Mouse (Mus musculus): ENCODE data around the gene Patj. TPM values are rescaled to one million over a fixed set of nuclear protein-coding genes. Genes with fewer than 3 reads are reported as not detected.

The Patj gene
- polyA plus RNA-seq, 1 experiment from 2014 or later: 21.1 TPM

DNA sequence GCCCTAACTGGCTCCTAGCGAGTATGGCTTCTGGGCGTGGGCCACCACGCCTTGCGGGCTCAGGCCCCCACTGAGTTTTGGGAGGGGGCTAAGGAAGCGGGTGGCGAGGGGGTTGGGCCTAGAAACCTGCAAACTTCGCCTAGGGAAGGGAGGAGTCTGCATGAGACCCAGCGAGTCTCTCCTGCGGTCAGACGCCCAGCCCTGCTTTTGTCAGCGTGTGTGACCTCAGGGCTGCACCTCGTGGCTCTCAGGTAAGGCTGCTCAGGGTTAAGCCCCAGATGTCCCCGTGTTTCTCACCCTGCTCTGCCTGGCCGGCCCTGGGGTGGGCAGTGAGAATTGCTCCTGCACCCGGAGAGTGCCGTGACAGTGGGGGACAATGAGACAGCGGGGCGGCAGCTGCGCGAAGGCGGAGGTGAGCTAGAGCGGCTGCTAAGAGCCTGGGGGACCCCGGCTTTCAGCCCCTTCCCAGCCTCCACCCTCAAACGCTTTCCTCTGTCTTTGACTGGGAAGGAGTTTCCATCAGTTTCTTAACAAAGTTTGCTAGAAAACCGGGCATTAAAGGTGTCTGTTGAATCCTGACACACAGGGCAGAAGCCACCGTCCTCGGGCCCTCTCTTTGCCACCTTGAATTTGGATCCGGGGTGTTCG is 331.1 kb downstream of the Patj start, which contains the start of gene L1td1:
Gene L1td1, plus strand, starts transcription at position 145 of the 648 bp plus-strand sequence.
- Histone ChIP-seq H3K4me3 (replicated peaks) (peak within 1 kb of the TSS; percentile 24), H3K9me3 (no peaks in the 10 kb centered on the region), H3K27me3 (replicated peaks) (peaks cover 4% of the 10 kb centered on the region; the same call in 1 of the 2 replicates), H3K4me1 (replicated peaks) (0 out of 2 replicates have a peak, but pooled peaks cover 3% of the 10 kb centered on the region), H3K27ac (no peak within 1 kb of the TSS), H3K36me3 (no peaks in the 10 kb centered on the region), H3K4me2 (replicated peaks) (peak within 1 kb of the TSS; percentile 68), H3K9ac (peak within 1 kb of the TSS; percentile 26)
- WGBS: 19% methylated on average over 29 of the region's 29 CpGs
- peak; percentile 71 for ATAC-seq

GRCm38 (mm10) chr4:98727295-98727958 is 331.8 kb downstream of the Patj start:
- Histone ChIP-seq H3K27ac (no peak overlapping the region), H3K9ac (no peak overlapping the region), H3K4me1 (replicated peaks) (0 out of 2 replicates have a peak, but pooled peaks cover 3% of the 10 kb centered on the region), H3K9me3 (no peaks in the 10 kb centered on the region), H3K27me3 (replicated peaks) (peaks cover 4% of the 10 kb centered on the region; the same call in 1 of the 2 replicates), H3K4me3 (replicated peaks) (peak overlapping the region; percentile 24; the same call in 1 of the 2 replicates), H3K36me3 (no peaks in the 10 kb centered on the region), H3K4me2 (replicated peaks) (peak overlapping the region; percentile 68)
- 11% methylated on average over 21 of the region's 21 CpGs for WGBS
- no peak for ATAC-seq

DNA sequence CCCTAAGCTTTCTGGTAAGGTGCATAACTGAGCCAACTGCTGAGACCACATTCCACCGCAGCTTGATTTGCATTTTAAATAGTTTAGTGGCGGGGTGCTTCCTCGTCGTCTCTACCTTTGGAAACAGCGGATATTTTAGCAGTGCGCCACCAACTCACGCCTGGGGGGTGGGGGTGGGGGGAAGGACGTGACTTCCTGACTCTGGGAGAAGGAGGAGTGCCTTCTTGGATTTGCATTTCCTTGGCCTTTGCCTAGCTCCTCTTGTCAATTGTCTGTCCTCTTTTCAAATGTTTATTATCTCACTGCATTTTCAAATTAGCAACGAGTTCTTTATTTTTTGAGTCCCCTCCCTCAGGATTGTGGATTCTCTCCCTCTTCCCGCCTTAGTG is 332.4 kb downstream of the Patj start:
- Histone ChIP-seq H3K4me3 (replicated peaks) (no peak overlapping the region), H3K36me3 (no peaks in the 10 kb centered on the region), H3K4me1 (replicated peaks) (0 out of 2 replicates have a peak, but pooled peaks cover 3% of the 10 kb centered on the region), H3K9me3 (no peaks in the 10 kb centered on the region), H3K9ac (no peak overlapping the region), H3K27ac (no peak overlapping the region), H3K4me2 (replicated peaks) (peak overlapping the region; percentile 68), H3K27me3 (replicated peaks) (peaks cover 4% of the 10 kb centered on the region; the same call in 1 of the 2 replicates)
- WGBS: 11% methylated on average over 10 of the region's 10 CpGs
- no peak for ATAC-seq

DNA sequence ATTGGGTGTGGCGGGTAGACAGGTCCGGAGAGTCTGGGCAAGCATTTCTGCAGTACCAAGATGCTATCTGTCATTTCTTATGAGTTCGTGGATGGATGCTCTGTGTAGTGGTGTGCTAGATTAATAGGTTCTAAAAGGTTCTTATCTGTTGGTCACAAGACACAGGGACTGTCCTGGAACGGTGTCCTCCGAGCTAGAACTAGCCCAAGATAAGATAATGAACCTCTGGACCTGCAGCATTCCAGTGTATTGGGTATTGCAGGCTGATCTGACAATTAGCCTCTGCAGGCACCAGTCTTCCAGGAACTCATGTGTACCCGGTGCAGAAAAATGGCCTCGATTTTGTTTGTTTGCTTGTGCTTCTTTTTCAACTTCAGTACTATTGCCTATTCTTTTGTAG is 333.1 kb downstream of the Patj start:
- H3K27ac ChIP-seq: no peak overlapping the region
- H3K4me2 ChIP-seq (replicated peaks): no peak overlapping the region
- H3K9me3 ChIP-seq: no peaks in the 10 kb centered on the region
- H3K9ac ChIP-seq: no peak overlapping the region
- H3K36me3 ChIP-seq: no peaks in the 10 kb centered on the region
- H3K27me3 ChIP-seq (replicated peaks): peaks cover 4% of the 10 kb centered on the region; the same call in 1 of the 2 replicates
- ATAC-seq: no peak
- H3K4me3 ChIP-seq (replicated peaks): no peak overlapping the region
- 0 out of 2 replicates have a peak, but pooled peaks cover 3% of the 10 kb centered on the region for H3K4me1 ChIP-seq (replicated peaks)
- WGBS: 53% methylated on average over 7 of the region's 7 CpGs

- no peaks in the 10 kb centered on the region for H3K4me1 ChIP-seq (replicated peaks)
- no peak overlapping the region for H3K27ac ChIP-seq
- H3K4me3 ChIP-seq (replicated peaks): no peak overlapping the region
- WGBS: 93% methylated on average over 16 of the region's 16 CpGs
- no peaks in the 10 kb centered on the region for H3K36me3 ChIP-seq
- no peaks in the 10 kb centered on the region for H3K9me3 ChIP-seq
- H3K27me3 ChIP-seq (replicated peaks): no peaks in the 10 kb centered on the region
- no peak overlapping the region for H3K9ac ChIP-seq
- H3K4me2 ChIP-seq (replicated peaks): no peak overlapping the region
- no peak for ATAC-seq
Measured at GRCm38 (mm10) chr4:98733660-98734059, 338.1 kb downstream of the Patj start.

- H3K4me3 ChIP-seq (replicated peaks): no peak overlapping the region
- H3K36me3 ChIP-seq: no peaks in the 10 kb centered on the region
- 0 out of 2 replicates have a peak, but pooled peaks cover 3% of the 10 kb centered on the region for H3K4me1 ChIP-seq (replicated peaks)
- H3K27me3 ChIP-seq (replicated peaks): no peaks in the 10 kb centered on the region
- H3K9ac ChIP-seq: no peak overlapping the region
- no peaks in the 10 kb centered on the region for H3K9me3 ChIP-seq
- 29% methylated on average over 2 of the region's 2 CpGs for WGBS
- no peak for ATAC-seq
- no peak overlapping the region for H3K4me2 ChIP-seq (replicated peaks)
- no peak overlapping the region for H3K27ac ChIP-seq
Measured at GRCm38 (mm10) chr4:98739753-98740152, 344.2 kb downstream of the Patj start.

DNA sequence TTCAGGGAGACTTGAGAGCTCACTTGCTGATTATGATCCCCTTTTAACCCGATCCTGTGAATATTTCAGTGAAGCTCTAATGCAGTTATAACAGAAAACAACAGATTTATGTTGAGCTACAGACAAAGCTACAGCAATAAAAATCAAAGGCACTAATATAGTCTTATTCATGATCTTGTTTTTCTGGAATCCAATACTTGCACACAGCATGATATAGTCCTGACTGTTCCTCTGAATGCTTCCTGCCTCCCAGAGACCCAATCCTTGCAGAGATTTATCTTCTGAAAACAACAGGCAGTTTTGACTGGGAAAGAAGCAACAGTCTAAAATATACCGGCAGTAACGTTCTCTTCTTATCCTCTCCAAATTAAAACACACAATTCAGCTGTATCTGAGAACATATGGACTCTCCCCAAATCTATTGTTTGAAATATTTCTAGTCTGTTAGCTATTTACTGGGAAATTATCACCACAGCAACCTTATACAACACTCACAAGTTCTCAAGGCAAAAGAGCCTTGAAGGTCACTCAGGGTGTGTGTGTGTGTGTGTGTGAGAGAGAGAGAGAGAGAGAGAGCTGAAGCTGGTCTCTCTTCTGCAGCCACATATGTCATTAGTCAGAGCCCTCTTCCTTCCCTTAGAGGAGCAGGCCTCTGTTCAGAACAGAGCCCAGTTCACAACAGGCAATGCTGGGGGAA is 347.8 kb downstream of the Patj start:
- Histone ChIP-seq H3K36me3 (no peaks in the 10 kb centered on the region), H3K4me1 (replicated peaks) (0 out of 2 replicates have a peak, but pooled peaks cover 3% of the 10 kb centered on the region), H3K27me3 (replicated peaks) (no peaks in the 10 kb centered on the region), H3K27ac (peak overlapping the region; percentile 23; the same call in 1 of the 2 replicates), H3K9me3 (no peaks in the 10 kb centered on the region), H3K4me2 (replicated peaks) (no peak overlapping the region), H3K9ac (no peak overlapping the region), H3K4me3 (replicated peaks) (no peak overlapping the region)
- 40% methylated on average over 3 of the region's 3 CpGs for WGBS
- ATAC-seq: 0 out of 2 replicates have a peak, but pooled peaks have one; percentile 4

DNA sequence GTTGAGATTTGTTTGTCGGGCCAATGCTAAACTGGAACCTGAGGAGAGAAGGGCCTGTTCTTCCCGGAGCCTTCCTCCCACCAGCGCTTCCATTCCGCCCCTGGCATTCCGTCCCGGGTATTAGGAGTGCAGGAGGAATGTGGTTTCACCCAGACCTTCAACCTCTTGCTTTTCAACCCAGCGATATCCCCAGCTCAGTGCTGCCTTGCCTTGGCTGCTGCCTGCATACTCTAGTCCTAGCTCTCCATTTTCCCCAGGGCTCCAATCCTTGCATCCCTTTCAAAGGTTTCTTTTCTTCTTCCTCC is 348.3 kb downstream of the Patj start:
- H3K4me3 ChIP-seq (replicated peaks): no peak overlapping the region
- 0 out of 2 replicates have a peak, but pooled peaks cover 3% of the 10 kb centered on the region for H3K4me1 ChIP-seq (replicated peaks)
- H3K4me2 ChIP-seq (replicated peaks): no peak overlapping the region
- no peaks in the 10 kb centered on the region for H3K9me3 ChIP-seq
- H3K27ac ChIP-seq: peak overlapping the region; percentile 23; the same call in 1 of the 2 replicates
- ATAC-seq: 0 out of 2 replicates have a peak, but pooled peaks have one; percentile 36
- 22% methylated on average over 7 of the region's 7 CpGs for WGBS
- H3K9ac ChIP-seq: no peak overlapping the region
- no peaks in the 10 kb centered on the region for H3K36me3 ChIP-seq
- H3K27me3 ChIP-seq (replicated peaks): no peaks in the 10 kb centered on the region

DNA sequence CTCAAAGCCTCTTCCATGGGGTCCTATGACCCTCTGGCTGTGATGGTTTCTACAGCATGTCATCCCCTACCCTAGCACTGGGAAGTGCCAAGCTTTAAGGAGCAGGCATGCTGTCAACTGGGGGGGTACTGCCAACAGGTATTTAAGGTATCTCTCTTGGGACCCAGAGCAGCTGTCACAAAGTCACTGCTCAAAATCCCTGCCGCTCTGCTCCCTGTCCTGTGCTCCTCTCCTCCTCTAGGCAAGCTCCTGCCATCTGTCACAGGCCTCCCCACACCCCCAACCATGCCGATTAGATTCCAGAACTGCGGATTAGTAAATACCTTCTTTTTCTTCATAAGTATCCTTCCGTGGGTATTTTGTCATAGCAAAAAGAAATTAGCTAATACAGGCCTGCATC is 358.9 kb downstream of the Patj start:
- H3K4me3 ChIP-seq (replicated peaks): no peak overlapping the region
- no peak overlapping the region for H3K27ac ChIP-seq
- no peaks in the 10 kb centered on the region for H3K36me3 ChIP-seq
- no peak for ATAC-seq
- no peak overlapping the region for H3K9ac ChIP-seq
- 78% methylated on average over 4 of the region's 4 CpGs for WGBS
- peaks cover 10% of the 10 kb centered on the region for H3K4me1 ChIP-seq (replicated peaks)
- H3K4me2 ChIP-seq (replicated peaks): no peak overlapping the region
- H3K9me3 ChIP-seq: no peaks in the 10 kb centered on the region
- no peaks in the 10 kb centered on the region for H3K27me3 ChIP-seq (replicated peaks)

- H3K27me3 ChIP-seq (replicated peaks): no peaks in the 10 kb centered on the region
- peaks cover 10% of the 10 kb centered on the region for H3K4me1 ChIP-seq (replicated peaks)
- H3K27ac ChIP-seq: no peak overlapping the region
- no peaks in the 10 kb centered on the region for H3K9me3 ChIP-seq
- no peak overlapping the region for H3K4me3 ChIP-seq (replicated peaks)
- no peak overlapping the region for H3K4me2 ChIP-seq (replicated peaks)
- no peak overlapping the region for H3K9ac ChIP-seq
- ATAC-seq: no peak
- H3K36me3 ChIP-seq: no peaks in the 10 kb centered on the region
- WGBS: 65% methylated on average over 11 of the region's 11 CpGs
Measured at GRCm38 (mm10) chr4:98756141-98756540, 360.6 kb downstream of the Patj start.

- no peaks in the 10 kb centered on the region for H3K9me3 ChIP-seq
- no peak overlapping the region for H3K4me3 ChIP-seq (replicated peaks)
- no peaks in the 10 kb centered on the region for H3K27me3 ChIP-seq (replicated peaks)
- peak overlapping the region; percentile 72 for H3K27ac ChIP-seq
- H3K4me2 ChIP-seq (replicated peaks): no peak overlapping the region
- no peak overlapping the region for H3K9ac ChIP-seq
- H3K36me3 ChIP-seq: no peaks in the 10 kb centered on the region
- peak; percentile 83 for ATAC-seq
- WGBS: 30% methylated on average over 4 of the region's 4 CpGs
- H3K4me1 ChIP-seq (replicated peaks): peaks cover 10% of the 10 kb centered on the region
Measured at GRCm38 (mm10) chr4:98758012-98758821, 362.6 kb downstream of the Patj start.

Data from intestine, embryonic 15.5 days (tissue).